Mouse (Mus musculus): ENCODE measurements at regions not wholly inside any gene's neighbourhood (a gene's known extent, or its start where the extent isn't known, plus 50 kb on each side); places are given as distances from the start of the nearest gene placed in this dataset.

DNA sequence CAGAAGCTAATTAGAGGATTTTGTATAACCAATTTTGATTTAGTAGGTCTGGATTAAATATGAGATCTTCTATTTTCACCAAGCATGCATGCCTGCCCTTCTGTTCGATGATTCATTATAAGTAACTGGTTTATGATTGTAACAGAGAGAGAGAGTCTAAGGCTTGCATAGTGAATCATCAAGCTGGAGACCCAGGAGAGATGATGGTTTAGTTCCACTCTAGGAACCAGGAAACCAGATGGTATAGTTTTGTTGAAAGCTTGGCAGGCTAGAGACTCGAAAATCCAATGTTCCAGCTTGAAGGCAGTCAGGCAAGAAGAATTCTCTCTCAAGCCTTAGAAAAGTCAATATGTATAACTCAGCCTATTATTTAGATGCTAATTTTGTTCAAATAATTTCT lies 3475.7 kb downstream of the 9330182O14Rik start:
- TF ChIP-seq ZC3H11A (IDR thresholded peaks at IDR 0.05; ENCODE audit: borderline replicate concordance, low read depth, low read length) (no peak), CHD2 (IDR thresholded peaks at IDR 0.05; ENCODE audit: low read depth, low read length) (no peak), ZNF384 (IDR thresholded peaks at IDR 0.05; ENCODE audit: low read depth, low read length) (no peak)

Data from ES-E14 (cell line).